Mouse (Mus musculus): ENCODE measurements around the gene Pde3b. TPM values are rescaled to one million over a fixed set of nuclear protein-coding genes. Genes with fewer than 3 reads are reported as not detected.

Gene Pde3b
- polyA plus RNA-seq, 1 experiment, result 14.7 TPM

DNA sequence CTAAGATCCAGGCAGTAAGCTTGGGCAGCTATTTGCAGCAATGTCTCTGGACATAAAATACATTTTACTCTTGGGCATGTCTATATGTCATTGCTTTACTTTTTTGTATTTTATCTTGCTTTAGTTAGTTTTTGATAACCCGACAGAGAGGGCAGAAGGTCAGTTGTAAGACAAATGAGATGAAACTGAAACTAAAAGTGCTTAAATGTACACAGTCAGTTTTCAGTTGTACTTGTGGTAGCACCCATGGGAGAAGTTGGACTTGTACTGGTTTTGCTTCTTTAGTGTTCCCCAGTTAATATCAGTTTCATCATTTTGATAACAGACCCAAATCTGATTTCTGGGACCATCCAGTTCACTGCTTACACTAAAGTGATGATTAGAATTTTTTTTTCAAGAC is 24.6 kb downstream of the Pde3b start:
- no peak overlapping the region for H3K4me3 ChIP-seq (ENCODE audit: insufficient read depth, low read length)
- no peak overlapping the region for H3K27ac ChIP-seq (ENCODE audit: insufficient read depth, low read length)
- no peaks in the 10 kb centered on the region for H3K4me1 ChIP-seq (ENCODE audit: control insufficient read depth, insufficient read depth, low read length)
- TF ChIP-seq CTCF (IDR thresholded peaks at IDR 0.05; ENCODE audit: borderline replicate concordance, insufficient read depth, low read length) (no peak), POLR2A (IDR thresholded peaks at IDR 0.05; ENCODE audit: low read depth, low read length) (no peak)

DNA sequence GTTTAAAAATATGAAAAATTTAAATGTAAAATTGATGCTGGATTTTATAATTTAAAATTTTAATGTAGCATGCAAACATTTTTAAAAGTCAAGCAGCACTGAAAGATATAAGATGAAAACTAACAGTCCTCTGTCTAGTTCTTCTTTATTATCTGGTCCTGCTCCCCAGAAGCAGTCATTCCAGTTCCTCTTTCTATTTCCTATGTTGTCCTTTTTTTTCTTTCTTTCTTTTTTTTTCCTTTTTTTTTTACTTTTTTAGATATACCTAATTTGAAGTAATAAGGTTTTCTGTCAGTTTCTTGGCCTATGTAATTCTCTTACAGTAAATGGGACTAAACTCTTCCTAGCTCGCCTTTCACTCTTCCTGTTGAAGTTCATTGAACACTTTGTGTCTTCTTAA is 25.4 kb downstream of the Pde3b start:
- Histone ChIP-seq H3K4me1 (ENCODE audit: control insufficient read depth, insufficient read depth, low read length) (no peaks in the 10 kb centered on the region), H3K4me3 (ENCODE audit: insufficient read depth, low read length) (no peak overlapping the region), H3K27ac (ENCODE audit: insufficient read depth, low read length) (no peak overlapping the region)
- TF ChIP-seq POLR2A (IDR thresholded peaks at IDR 0.05; ENCODE audit: low read depth, low read length) (no peak), CTCF (IDR thresholded peaks at IDR 0.05; ENCODE audit: borderline replicate concordance, insufficient read depth, low read length) (no peak)

DNA sequence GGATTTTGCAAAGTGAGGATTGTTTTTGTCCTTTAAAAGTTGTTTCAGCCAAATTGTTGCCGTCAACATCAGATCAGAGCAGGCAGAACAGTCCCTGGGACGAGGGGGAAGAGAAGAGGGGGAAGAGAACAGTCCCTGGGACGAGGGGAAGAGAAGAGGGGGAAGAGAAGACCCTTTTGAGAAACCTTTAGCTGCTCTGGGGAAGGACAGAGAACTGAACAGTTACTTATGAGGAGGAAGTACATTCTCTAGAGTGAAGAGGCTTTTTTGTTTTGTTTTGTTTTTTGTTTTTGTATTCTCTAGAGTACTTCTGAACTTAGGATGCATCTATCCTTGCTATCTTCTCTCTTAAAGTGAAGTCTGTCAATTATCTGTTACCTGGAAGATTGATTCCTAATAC is 37.8 kb downstream of the Pde3b start:
- Histone ChIP-seq H3K27ac (ENCODE audit: insufficient read depth, low read length) (no peak overlapping the region), H3K4me1 (ENCODE audit: control insufficient read depth, insufficient read depth, low read length) (no peaks in the 10 kb centered on the region), H3K4me3 (ENCODE audit: insufficient read depth, low read length) (no peak overlapping the region)
- TF ChIP-seq CTCF (IDR thresholded peaks at IDR 0.05; ENCODE audit: borderline replicate concordance, insufficient read depth, low read length), result no peak
- TF ChIP-seq POLR2A (IDR thresholded peaks at IDR 0.05; ENCODE audit: low read depth, low read length), result no peak

DNA sequence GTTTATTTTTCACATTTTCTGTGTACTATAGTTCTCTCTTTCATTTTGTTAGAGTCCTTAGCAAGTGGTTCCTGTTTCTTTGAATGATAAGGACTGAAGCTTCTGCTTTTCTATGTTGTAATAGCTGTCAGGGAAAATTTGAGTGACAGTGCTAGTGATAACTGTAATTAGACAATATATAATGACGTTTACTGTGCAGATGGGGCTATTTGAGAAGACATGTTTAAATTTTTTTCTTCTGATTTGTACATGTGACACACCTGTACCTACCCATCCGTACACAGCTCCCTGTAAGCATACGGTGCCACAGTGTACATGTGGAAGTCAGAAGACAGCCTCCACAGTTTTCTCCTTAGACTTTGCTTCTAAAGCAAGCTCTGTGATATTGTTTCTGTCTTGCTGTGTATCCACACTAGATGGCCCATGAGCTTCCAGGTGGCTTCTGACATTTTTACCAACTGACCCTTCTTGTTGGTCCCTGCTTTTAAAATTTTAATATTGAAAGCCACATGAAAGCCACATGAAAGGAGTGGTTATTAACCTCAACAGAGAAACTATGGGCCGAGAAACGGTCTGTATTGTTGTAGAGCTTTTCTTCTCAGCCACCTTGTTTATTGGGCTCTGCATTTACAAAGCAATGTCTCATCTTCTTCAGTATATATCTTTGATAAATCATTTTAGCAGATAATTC is 38.4 kb downstream of the Pde3b start:
- no peak for TF ChIP-seq CTCF (IDR thresholded peaks at IDR 0.05; ENCODE audit: borderline replicate concordance, insufficient read depth, low read length)
- no peak for TF ChIP-seq POLR2A (IDR thresholded peaks at IDR 0.05; ENCODE audit: low read depth, low read length)
- Histone ChIP-seq H3K4me3 (ENCODE audit: insufficient read depth, low read length) (no peak overlapping the region), H3K4me1 (ENCODE audit: control insufficient read depth, insufficient read depth, low read length) (no peaks in the 10 kb centered on the region), H3K27ac (ENCODE audit: insufficient read depth, low read length) (no peak overlapping the region)

DNA sequence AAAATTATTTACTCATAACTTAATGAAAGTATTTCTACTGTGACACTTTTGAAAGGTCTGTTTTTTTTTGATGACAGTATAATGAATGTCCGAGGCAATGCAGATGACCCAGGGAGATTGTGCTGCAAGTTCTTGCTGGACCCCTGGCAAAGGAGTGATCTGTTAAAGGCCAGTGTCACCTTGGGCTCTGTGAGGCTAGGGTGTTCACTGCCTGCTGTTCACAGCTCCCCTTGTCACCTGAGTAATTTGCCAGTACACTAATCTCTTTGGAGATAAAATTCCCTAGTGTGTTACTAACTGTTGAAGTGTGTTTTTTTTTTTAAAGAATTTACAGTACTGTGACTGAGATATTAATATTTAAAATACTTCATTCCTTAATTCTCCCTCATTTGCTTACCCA is 39.8 kb downstream of the Pde3b start:
- Histone ChIP-seq H3K27ac (ENCODE audit: insufficient read depth, low read length) (no peak overlapping the region), H3K4me3 (ENCODE audit: insufficient read depth, low read length) (no peak overlapping the region), H3K4me1 (ENCODE audit: control insufficient read depth, insufficient read depth, low read length) (no peaks in the 10 kb centered on the region)
- TF ChIP-seq POLR2A (IDR thresholded peaks at IDR 0.05; ENCODE audit: low read depth, low read length) (no peak), CTCF (IDR thresholded peaks at IDR 0.05; ENCODE audit: borderline replicate concordance, insufficient read depth, low read length) (no peak)

DNA sequence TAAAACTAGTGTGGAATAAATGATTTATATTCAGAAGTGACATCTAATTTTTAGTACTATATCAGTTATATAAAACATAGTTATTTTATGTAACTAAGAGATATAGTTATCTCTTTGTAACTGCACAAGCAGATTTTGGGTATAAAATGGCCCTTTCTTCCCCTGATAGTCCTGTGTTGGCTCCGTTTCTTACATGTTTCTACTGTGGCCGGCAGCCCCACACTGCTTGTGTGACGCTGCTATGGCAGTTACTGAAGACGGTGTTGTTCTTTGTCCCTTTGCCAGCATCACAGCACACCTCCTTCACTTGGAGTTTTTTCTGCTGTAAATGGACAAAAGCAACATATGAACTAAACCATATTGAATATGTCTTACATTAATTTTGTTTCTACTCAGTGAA is 41.8 kb downstream of the Pde3b start:
- Histone ChIP-seq H3K4me3 (ENCODE audit: insufficient read depth, low read length) (no peak overlapping the region), H3K27ac (ENCODE audit: insufficient read depth, low read length) (no peak overlapping the region), H3K4me1 (ENCODE audit: control insufficient read depth, insufficient read depth, low read length) (no peaks in the 10 kb centered on the region)
- no peak for TF ChIP-seq CTCF (IDR thresholded peaks at IDR 0.05; ENCODE audit: borderline replicate concordance, insufficient read depth, low read length)
- TF ChIP-seq POLR2A (IDR thresholded peaks at IDR 0.05; ENCODE audit: low read depth, low read length), result no peak

DNA sequence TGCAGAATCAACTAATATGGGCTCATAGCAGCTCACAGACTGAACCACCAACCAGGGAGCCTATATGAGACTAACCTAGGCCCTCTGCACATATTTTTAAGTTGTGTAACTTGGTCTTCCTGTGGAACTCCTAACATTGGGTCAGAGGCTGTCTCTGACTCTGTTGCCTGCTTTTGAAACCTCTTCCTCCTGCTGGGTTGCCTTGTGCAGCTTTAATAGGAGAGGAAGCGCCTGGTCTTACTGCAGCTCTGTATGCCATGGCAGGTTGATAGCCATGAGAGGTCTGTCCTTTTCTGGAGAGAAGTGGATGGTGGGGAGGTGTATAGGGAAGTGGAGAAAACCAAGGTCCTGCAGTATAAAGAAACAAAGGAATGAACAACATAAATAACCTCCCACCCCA is 44.8 kb downstream of the Pde3b start:
- no peak overlapping the region for H3K4me3 ChIP-seq (ENCODE audit: insufficient read depth, low read length)
- H3K4me1 ChIP-seq (ENCODE audit: control insufficient read depth, insufficient read depth, low read length), result no peaks in the 10 kb centered on the region
- H3K27ac ChIP-seq (ENCODE audit: insufficient read depth, low read length), result no peak overlapping the region
- TF ChIP-seq POLR2A (IDR thresholded peaks at IDR 0.05; ENCODE audit: low read depth, low read length), result no peak
- no peak for TF ChIP-seq CTCF (IDR thresholded peaks at IDR 0.05; ENCODE audit: borderline replicate concordance, insufficient read depth, low read length)

DNA sequence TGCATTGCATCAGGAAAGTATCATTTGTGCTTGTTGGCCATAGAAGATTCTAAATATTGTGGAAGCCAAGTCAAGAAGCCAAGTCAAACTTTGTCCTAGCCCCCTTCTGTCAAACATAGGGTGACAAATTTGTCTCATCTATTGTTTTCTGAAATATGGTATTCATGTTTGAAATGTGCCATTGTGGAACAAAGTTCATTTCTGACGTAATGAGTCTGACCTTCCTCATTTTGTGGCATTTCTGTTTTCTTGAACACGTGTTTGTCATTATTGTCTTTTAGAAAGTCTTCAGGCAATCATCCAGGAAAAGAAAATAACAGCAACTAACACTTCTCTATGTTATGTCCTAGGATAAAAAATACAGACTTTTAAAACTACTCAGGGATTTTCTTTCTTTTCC is 46.6 kb downstream of the Pde3b start:
- TF ChIP-seq POLR2A (IDR thresholded peaks at IDR 0.05; ENCODE audit: low read depth, low read length), result no peak
- TF ChIP-seq CTCF (IDR thresholded peaks at IDR 0.05; ENCODE audit: borderline replicate concordance, insufficient read depth, low read length), result no peak
- no peaks in the 10 kb centered on the region for H3K4me1 ChIP-seq (ENCODE audit: control insufficient read depth, insufficient read depth, low read length)
- H3K27ac ChIP-seq (ENCODE audit: insufficient read depth, low read length), result no peak overlapping the region
- no peak overlapping the region for H3K4me3 ChIP-seq (ENCODE audit: insufficient read depth, low read length)

DNA sequence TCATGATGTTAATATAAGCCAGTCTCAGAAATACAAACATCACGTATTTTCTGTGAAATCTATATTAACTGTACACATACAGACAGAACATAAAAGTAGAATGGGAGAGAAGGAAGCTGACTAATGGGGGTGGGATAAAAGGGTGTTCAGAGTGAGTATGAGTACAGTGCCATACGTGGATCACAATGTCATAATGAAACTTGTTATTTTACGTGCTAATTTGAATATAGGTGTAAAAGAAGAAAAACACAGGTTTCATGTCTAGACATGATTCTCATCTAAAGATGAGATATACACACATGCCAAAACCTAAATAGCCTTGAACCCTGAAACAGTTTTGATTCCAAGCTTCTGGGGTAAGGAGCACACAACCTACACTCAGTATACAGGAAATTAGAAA is 51.3 kb downstream of the Pde3b start:
- Histone ChIP-seq H3K4me3 (ENCODE audit: insufficient read depth, low read length) (no peak overlapping the region), H3K4me1 (ENCODE audit: control insufficient read depth, insufficient read depth, low read length) (no peaks in the 10 kb centered on the region), H3K27ac (ENCODE audit: insufficient read depth, low read length) (no peak overlapping the region)
- no peak for TF ChIP-seq CTCF (IDR thresholded peaks at IDR 0.05; ENCODE audit: borderline replicate concordance, insufficient read depth, low read length)
- no peak for TF ChIP-seq POLR2A (IDR thresholded peaks at IDR 0.05; ENCODE audit: low read depth, low read length)

DNA sequence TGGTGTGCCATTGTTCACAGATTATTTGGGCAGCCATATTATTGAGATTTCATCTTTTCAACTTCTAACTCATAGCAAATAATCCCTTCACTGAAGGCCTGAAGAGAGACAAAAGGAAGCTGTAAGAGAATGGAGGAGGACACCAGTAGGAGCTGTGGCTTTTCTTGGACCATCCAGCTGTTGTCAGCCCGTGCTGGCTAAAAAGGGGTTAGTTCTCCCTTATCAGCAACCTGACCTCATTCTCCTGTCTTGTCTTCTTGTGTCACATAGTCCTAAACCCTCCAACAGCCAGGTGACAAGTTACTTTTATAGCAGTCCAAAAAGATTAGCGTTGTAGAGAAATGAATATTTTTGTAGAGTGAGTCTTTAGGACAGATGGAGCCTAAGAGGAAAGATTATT is 57.4 kb downstream of the Pde3b start:
- H3K27ac ChIP-seq (ENCODE audit: insufficient read depth, low read length), result no peak overlapping the region
- no peaks in the 10 kb centered on the region for H3K4me1 ChIP-seq (ENCODE audit: control insufficient read depth, insufficient read depth, low read length)
- TF ChIP-seq POLR2A (IDR thresholded peaks at IDR 0.05; ENCODE audit: low read depth, low read length) (no peak), CTCF (IDR thresholded peaks at IDR 0.05; ENCODE audit: borderline replicate concordance, insufficient read depth, low read length) (no peak)
- H3K4me3 ChIP-seq (ENCODE audit: insufficient read depth, low read length), result no peak overlapping the region
